Mouse (Mus musculus): ENCODE measurements around the gene Gm38431. TPM values are rescaled to one million over a fixed set of nuclear protein-coding genes. Genes with fewer than 3 reads are reported as not detected.

The Gm38431 gene
- polyA plus RNA-seq, 1 experiment from 2014 or later, result 3.0 TPM

- WGBS, result 2% methylated on average over 7 of the region's 7 CpGs
- H3K4me3 ChIP-seq (ENCODE audit: low read depth, low read length), result peak overlapping the region; percentile 52
- H3K9me3 ChIP-seq (ENCODE audit: low read depth, low read length), result no peaks in the 10 kb centered on the region
- no peak overlapping the region for H3K9ac ChIP-seq
- H3K4me2 ChIP-seq, result peak overlapping the region; percentile 95
- no peak for TF ChIP-seq CTCF (IDR thresholded peaks at IDR 0.05; ENCODE audit: low read depth)
- no peak for ATAC-seq (ENCODE audit: insufficient read depth)
- no peak overlapping the region for H3K27ac ChIP-seq (ENCODE audit: low read depth)
- H3K4me1 ChIP-seq (ENCODE audit: insufficient read depth), result peaks cover 24% of the 10 kb centered on the region
- no peak for DNase-seq
- H3K27me3 ChIP-seq (ENCODE audit: insufficient read depth, low read length), result peaks cover 69% of the 10 kb centered on the region
- 0 out of 2 replicates have a peak, but pooled peaks cover 8% of the 10 kb centered on the region for H3K36me3 ChIP-seq (ENCODE audit: insufficient read depth)
Observed at GRCm38 (mm10) chr9:21032491-21032890, 59.3 kb downstream of the Gm38431 start.

GRCm38 (mm10) chr9:21031896-21032351 lies 59.9 kb downstream of the Gm38431 start, which contains the start of gene Icam5:
Icam5 (plus strand) TSS chr9:21032073.
- TF ChIP-seq CTCF (IDR thresholded peaks at IDR 0.05; ENCODE audit: low read depth), result no peak
- Histone ChIP-seq H3K9ac (peak within 1 kb of the TSS; percentile 51), H3K4me2 (peak within 1 kb of the TSS; percentile 95), H3K4me3 (ENCODE audit: low read depth, low read length) (peak within 1 kb of the TSS; percentile 52), H3K9me3 (ENCODE audit: low read depth, low read length) (no peaks in the 10 kb centered on the region), H3K27ac (ENCODE audit: low read depth) (no peak within 1 kb of the TSS), H3K36me3 (ENCODE audit: insufficient read depth) (peaks cover 9% of the 10 kb centered on the region; the same call in 1 of the 2 replicates), H3K4me1 (ENCODE audit: insufficient read depth) (peaks cover 24% of the 10 kb centered on the region; the same call in 1 of the 2 replicates), H3K27me3 (ENCODE audit: insufficient read depth, low read length) (peaks cover 64% of the 10 kb centered on the region)
- no peak for DNase-seq
- under 1% methylated on average over 35 of the region's 35 CpGs for WGBS
- no peak for ATAC-seq (ENCODE audit: insufficient read depth)

GRCm38 (mm10) chr9:21031251-21031895 lies 60.4 kb downstream of the Gm38431 start:
- H3K27ac ChIP-seq (ENCODE audit: low read depth), result no peak overlapping the region
- ATAC-seq (ENCODE audit: insufficient read depth), result peak; percentile 29

GRCm38 (mm10) chr9:21030781-21031250 lies 61.0 kb downstream of the Gm38431 start:
- H3K4me3 ChIP-seq (ENCODE audit: low read depth, low read length), result peak overlapping the region; percentile 52
- peak; percentile 62 for ATAC-seq (ENCODE audit: insufficient read depth)
- WGBS, result under 1% methylated on average over 13 of the region's 13 CpGs
- H3K9me3 ChIP-seq (ENCODE audit: low read depth, low read length), result no peaks in the 10 kb centered on the region
- peak overlapping the region; percentile 95 for H3K4me2 ChIP-seq
- H3K27me3 ChIP-seq (ENCODE audit: insufficient read depth, low read length), result peaks cover 52% of the 10 kb centered on the region
- no peak overlapping the region for H3K27ac ChIP-seq (ENCODE audit: low read depth)
- H3K4me1 ChIP-seq (ENCODE audit: insufficient read depth), result peaks cover 26% of the 10 kb centered on the region; the same call in 1 of the 2 replicates
- TF ChIP-seq CTCF (IDR thresholded peaks at IDR 0.05; ENCODE audit: low read depth), result peak; percentile 74
- DNase-seq, result peak; percentile 94
- peaks cover 9% of the 10 kb centered on the region; the same call in 1 of the 2 replicates for H3K36me3 ChIP-seq (ENCODE audit: insufficient read depth)
- no peak overlapping the region for H3K9ac ChIP-seq

More at GRCm38 (mm10) chr9:21031251-21031895, 60.4 kb downstream of the Gm38431 start:
- peak; percentile 77 for DNase-seq
- H3K4me3 ChIP-seq (ENCODE audit: low read depth, low read length), result peak overlapping the region; percentile 52
- H3K4me1 ChIP-seq (ENCODE audit: insufficient read depth), result peaks cover 26% of the 10 kb centered on the region; the same call in 1 of the 2 replicates
- H3K27me3 ChIP-seq (ENCODE audit: insufficient read depth, low read length), result peaks cover 58% of the 10 kb centered on the region
- H3K4me2 ChIP-seq, result peak overlapping the region; percentile 95
- no peak for TF ChIP-seq CTCF (IDR thresholded peaks at IDR 0.05; ENCODE audit: low read depth)
- H3K9ac ChIP-seq, result peak overlapping the region; percentile 42
- peaks cover 9% of the 10 kb centered on the region; the same call in 1 of the 2 replicates for H3K36me3 ChIP-seq (ENCODE audit: insufficient read depth)
- H3K9me3 ChIP-seq (ENCODE audit: low read depth, low read length), result no peaks in the 10 kb centered on the region
- under 1% methylated on average over 36 of the region's 36 CpGs for WGBS

GRCm38 (mm10) chr9:21030055-21030600 lies 61.7 kb downstream of the Gm38431 start:
- H3K27ac ChIP-seq (ENCODE audit: low read depth), result peak overlapping the region; percentile 31; the same call in 1 of the 2 replicates
- H3K36me3 ChIP-seq (ENCODE audit: insufficient read depth), result peaks cover 9% of the 10 kb centered on the region; the same call in 1 of the 2 replicates
- TF ChIP-seq CTCF (IDR thresholded peaks at IDR 0.05; ENCODE audit: low read depth), result no peak
- peaks cover 26% of the 10 kb centered on the region; the same call in 1 of the 2 replicates for H3K4me1 ChIP-seq (ENCODE audit: insufficient read depth)
- peak overlapping the region; percentile 95 for H3K4me2 ChIP-seq
- H3K9me3 ChIP-seq (ENCODE audit: low read depth, low read length), result no peaks in the 10 kb centered on the region
- H3K4me3 ChIP-seq (ENCODE audit: low read depth, low read length), result peak overlapping the region; percentile 52
- 20% methylated on average over 22 of the region's 22 CpGs for WGBS
- peak overlapping the region; percentile 47; the same call in 1 of the 2 replicates for H3K9ac ChIP-seq
- DNase-seq, result no peak
- H3K27me3 ChIP-seq (ENCODE audit: insufficient read depth, low read length), result peaks cover 46% of the 10 kb centered on the region
- ATAC-seq (ENCODE audit: insufficient read depth), result no peak

- ATAC-seq (ENCODE audit: insufficient read depth), result peak; percentile 16; the same call in 1 of the 2 replicates
- Histone ChIP-seq H3K9ac (peak within 1 kb of the TSS; percentile 47), H3K4me3 (ENCODE audit: low read depth, low read length) (peak within 1 kb of the TSS; percentile 52), H3K4me2 (peak within 1 kb of the TSS; percentile 95), H3K9me3 (ENCODE audit: low read depth, low read length) (no peaks in the 10 kb centered on the region), H3K4me1 (ENCODE audit: insufficient read depth) (peaks cover 26% of the 10 kb centered on the region; the same call in 1 of the 2 replicates), H3K27me3 (ENCODE audit: insufficient read depth, low read length) (peaks cover 39% of the 10 kb centered on the region), H3K36me3 (ENCODE audit: insufficient read depth) (peaks cover 9% of the 10 kb centered on the region; the same call in 1 of the 2 replicates), H3K27ac (ENCODE audit: low read depth) (peak within 1 kb of the TSS; percentile 58; the same call in 1 of the 2 replicates)
- TF ChIP-seq CTCF (IDR thresholded peaks at IDR 0.05; ENCODE audit: low read depth), result peak; percentile 92
- DNase-seq, result peak; percentile 89
- 2% methylated on average over 37 of the region's 37 CpGs for WGBS
Observed at GRCm38 (mm10) chr9:21029291-21030054, 62.3 kb downstream of the Gm38431 start, which contains the start of gene Icam4. Icam4 (plus strand) TSS chr9:21029373.

All from lung, embryonic 14.5 days (tissue).